Mouse (Mus musculus) limb, embryonic 10.5 days (tissue): ENCODE measurements around the gene Zswim8. TPM values are rescaled to one million over a fixed set of nuclear protein-coding genes. Genes with fewer than 3 reads are reported as not detected.
"Not testable (repeated sequence)": the region's sequence is repeated elsewhere in the genome, so short reads cannot be mapped to it uniquely, and the experiment has no call there.

Experiments
- DNase-seq: peaks from one replicate; pipeline ENCODE4 v3.0.0-alpha.2; 2017; ENCODE audit warnings: low spot score
- H3K27ac ChIP-seq: fragments of 300-500 bp; sonication (generic); 2 replicates; pipeline ENCODE4 v1.5.1; 2016; ENCODE audit warnings: mild to moderate bottlenecking
- H3K27me3 ChIP-seq: fragments of 300-500 bp; sonication (generic); 2 replicates; pipeline ENCODE4 v1.6.1; 2016; ENCODE audit warnings: low read depth, mild to moderate bottlenecking; ENCODE audit not compliant: poor library complexity, severe bottlenecking
- H3K36me3 ChIP-seq: fragments of 300-500 bp; sonication (generic); 2 replicates; pipeline ENCODE4 v1.6.1; 2016; ENCODE audit warnings: mild to moderate bottlenecking, moderate library complexity
- H3K4me1 ChIP-seq: fragments of 300-500 bp; sonication (generic); 2 replicates; pipeline ENCODE4 v1.6.1; 2016
- H3K4me3 ChIP-seq: fragments of 300-500 bp; sonication (generic); 2 replicates; pipeline ENCODE4 v1.5.1; 2016; ENCODE audit warnings: mild to moderate bottlenecking, moderate library complexity
- H3K9me3 ChIP-seq: fragments of 300-500 bp; sonication (generic); replicated peaks from 2 replicates; pipeline ENCODE4 v1.6.1; 2016; ENCODE audit warnings: mild to moderate bottlenecking
- WGBS: fragments of 180-500 bp; shearing (Covaris S2); methylation state at CpG from one replicate; pipeline ENCODE4 v1.1.7; 2016; 5-methylcytosine and 5-hydroxymethylcytosine counted together
- polyA plus RNA-seq: library from polyadenylated mRNA; unstranded; fragments of >200 nt; fragmentation: Nextera tagmentation; extraction: Ambion mirVana; gene quantifications from 2 replicates; pipeline ENCODE4 v1.2.1, GENCODE M21; 2016

The Zswim8 gene
- polyA plus RNA-seq, 1 experiment from 2014 or later = 39.3 TPM

DNA sequence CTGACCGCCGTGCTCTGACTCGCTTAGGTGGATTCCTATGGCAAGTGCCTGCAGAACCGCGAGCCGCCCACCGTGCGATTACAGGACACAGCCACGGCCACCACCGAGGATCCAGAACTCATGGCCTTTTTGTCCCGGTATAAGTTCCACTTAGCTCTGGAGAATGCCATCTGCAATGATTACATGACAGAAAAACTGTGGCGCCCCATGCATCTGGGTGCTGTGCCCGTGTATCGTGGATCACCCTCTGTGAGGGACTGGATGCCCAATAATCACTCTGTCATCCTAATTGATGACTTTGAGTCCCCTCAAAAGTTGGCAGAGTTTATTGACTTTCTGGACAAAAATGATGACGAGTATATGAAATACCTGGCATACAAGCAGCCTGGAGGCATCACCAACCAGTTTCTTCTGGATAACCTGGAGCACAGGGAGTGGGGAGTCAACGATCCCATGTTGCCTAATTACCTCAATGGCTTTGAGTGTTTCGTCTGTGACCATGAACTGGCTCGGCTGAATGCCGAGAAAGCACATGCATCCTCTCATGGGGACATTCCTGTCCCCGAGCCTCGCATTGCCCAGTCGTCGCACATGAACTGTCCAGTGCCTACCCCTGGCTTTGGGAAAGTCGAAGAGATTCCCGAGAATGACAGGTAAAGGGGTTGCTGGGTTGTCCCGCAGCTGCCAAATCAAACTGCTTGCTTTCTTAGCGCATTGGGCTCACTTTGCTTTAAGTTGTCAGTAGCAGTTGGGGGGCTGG, 11.4 kb upstream of the Zswim8 start:
- WGBS = 19% methylated on average over 27 of the region's 27 CpGs
- H3K4me3 ChIP-seq = peak overlapping the region; percentile 95
- H3K27ac ChIP-seq = peak overlapping the region; percentile 96
- no peaks in the 10 kb centered on the region for H3K27me3 ChIP-seq
- no peak for DNase-seq
- H3K9me3 ChIP-seq = no peaks in the 10 kb centered on the region
- H3K36me3 ChIP-seq = peaks cover 73% of the 10 kb centered on the region
- peaks cover 37% of the 10 kb centered on the region for H3K4me1 ChIP-seq

DNA sequence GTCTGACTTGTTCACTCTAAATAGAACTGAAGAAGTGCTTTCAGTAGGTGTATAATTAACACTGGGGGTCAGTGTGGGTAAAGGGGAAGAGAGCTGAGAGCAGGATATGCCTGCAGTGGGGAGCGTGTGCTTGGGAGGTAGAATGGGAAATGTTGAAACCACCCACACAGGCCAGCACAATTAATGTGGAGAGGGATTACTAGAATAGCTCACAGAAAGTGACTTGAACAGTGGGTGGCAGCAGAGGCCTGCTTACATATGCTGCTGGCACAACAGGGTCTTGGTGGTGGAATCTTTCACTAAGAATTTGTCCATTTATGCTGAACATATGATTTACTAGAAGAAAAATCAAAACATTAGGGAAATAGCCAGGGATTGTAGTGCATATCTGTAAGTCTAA, 10.4 kb upstream of the Zswim8 start:
- WGBS = 27% methylated on average over 1 of the region's 1 CpGs
- H3K4me3 ChIP-seq = peak overlapping the region; percentile 95
- H3K9me3 ChIP-seq = no peaks in the 10 kb centered on the region
- no peak overlapping the region for H3K27ac ChIP-seq
- peaks cover 63% of the 10 kb centered on the region for H3K36me3 ChIP-seq
- H3K4me1 ChIP-seq = peaks cover 45% of the 10 kb centered on the region
- no peaks in the 10 kb centered on the region for H3K27me3 ChIP-seq
- no peak for DNase-seq

DNA sequence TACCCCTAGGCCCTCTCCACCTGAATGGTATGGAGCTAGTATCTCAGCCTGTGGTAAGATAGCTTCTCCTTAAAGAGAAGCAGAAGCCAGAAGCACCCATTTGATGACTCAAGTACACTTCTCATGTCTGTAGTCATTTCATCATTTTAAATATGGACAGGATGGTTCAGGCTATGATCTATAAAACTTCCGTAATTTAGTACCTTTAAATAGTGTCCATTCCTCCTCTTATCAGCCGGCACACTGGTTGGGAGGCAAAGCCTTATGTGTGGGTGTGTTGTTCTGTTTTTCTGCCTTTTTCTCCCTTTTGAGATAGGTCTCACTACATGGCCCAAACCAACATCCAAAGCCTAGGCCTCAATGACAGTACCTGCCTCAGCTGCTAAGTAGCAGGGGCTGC, 8.8 kb upstream of the Zswim8 start:
- peaks cover 47% of the 10 kb centered on the region for H3K36me3 ChIP-seq
- no peaks in the 10 kb centered on the region for H3K9me3 ChIP-seq
- H3K4me3 ChIP-seq = no peak overlapping the region
- WGBS = 94% methylated on average over 2 of the region's 2 CpGs
- H3K4me1 ChIP-seq = peaks cover 47% of the 10 kb centered on the region
- no peaks in the 10 kb centered on the region for H3K27me3 ChIP-seq
- H3K27ac ChIP-seq = no peak overlapping the region
- no peak for DNase-seq

DNA sequence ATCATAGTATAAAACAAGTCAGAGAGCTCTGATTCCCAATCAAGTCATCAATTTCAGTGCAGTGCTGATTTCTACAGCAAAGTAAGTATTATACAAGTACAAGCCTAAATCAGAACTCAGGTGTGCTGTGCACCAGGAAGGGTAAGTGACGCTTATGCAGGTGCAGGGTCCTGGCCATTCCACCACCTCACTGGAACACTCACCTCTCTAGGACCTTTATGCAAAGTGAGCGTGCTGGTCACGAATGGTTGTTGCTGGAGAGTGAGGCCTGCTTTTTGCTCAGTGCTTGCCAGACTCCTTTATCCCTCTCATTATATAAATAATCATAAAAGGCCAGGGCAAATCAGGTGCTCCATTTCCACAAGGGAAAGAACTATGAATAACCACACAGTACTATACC, 7.0 kb upstream of the Zswim8 start:
- Histone ChIP-seq H3K27me3 (no peaks in the 10 kb centered on the region), H3K27ac (no peak overlapping the region), H3K4me3 (no peak overlapping the region), H3K9me3 (no peaks in the 10 kb centered on the region), H3K36me3 (peaks cover 47% of the 10 kb centered on the region), H3K4me1 (peaks cover 39% of the 10 kb centered on the region)
- DNase-seq = no peak
- WGBS = 93% methylated on average over 3 of the region's 3 CpGs

DNA sequence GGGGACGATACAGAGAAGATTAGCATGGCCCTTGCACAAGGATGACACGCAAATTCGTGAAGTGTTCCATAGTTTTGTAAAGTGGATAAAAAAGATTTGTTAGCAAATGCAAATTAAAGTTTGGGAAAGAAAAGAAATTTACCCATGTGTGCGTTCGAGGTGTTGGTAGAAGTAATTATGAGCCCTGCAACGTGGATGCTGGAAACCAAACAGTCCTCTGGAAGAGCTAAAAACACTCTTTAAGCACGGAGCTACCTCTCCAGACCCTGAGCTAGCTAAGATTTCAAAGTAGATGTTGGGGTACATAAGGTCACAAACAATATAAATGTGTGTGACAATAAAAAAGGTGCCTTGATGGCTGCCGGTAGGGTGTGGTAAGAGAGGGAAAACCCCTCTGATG, 5.8 kb upstream of the Zswim8 start:
- Histone ChIP-seq H3K4me1 (peaks cover 30% of the 10 kb centered on the region), H3K27ac (no peak overlapping the region)
- WGBS = 83% methylated on average over 8 of the region's 8 CpGs

GRCm38 (mm10) chr14:20702096-20702740, 5.1 kb upstream of the Zswim8 start:
- DNase-seq = no peak
- Histone ChIP-seq H3K27me3 (no peaks in the 10 kb centered on the region), H3K9me3 (no peaks in the 10 kb centered on the region), H3K27ac (peak overlapping the region; percentile 95), H3K4me1 (peaks cover 23% of the 10 kb centered on the region), H3K36me3 (peaks cover 46% of the 10 kb centered on the region), H3K4me3 (peak overlapping the region; percentile 75)
- 14% methylated on average over 15 of the region's 15 CpGs for WGBS

More for the DNA sequence above, 5.8 kb upstream of the Zswim8 start:
- no peak for DNase-seq
- Histone ChIP-seq H3K4me3 (peak overlapping the region; percentile 75), H3K27me3 (no peaks in the 10 kb centered on the region), H3K9me3 (no peaks in the 10 kb centered on the region), H3K36me3 (peaks cover 46% of the 10 kb centered on the region)

GRCm38 (mm10) chr14:20702741-20703381, 4.5 kb upstream of the Zswim8 start, which contains the start of gene Chchd1:
Chchd1 (plus strand) TSS chr14:20703006.
- Histone ChIP-seq H3K36me3 (peaks cover 43% of the 10 kb centered on the region), H3K27me3 (no peaks in the 10 kb centered on the region), H3K9me3 (no peaks in the 10 kb centered on the region), H3K4me1 (peaks cover 19% of the 10 kb centered on the region), H3K27ac (peak within 1 kb of the TSS; percentile 95), H3K4me3 (peak within 1 kb of the TSS; percentile 75)
- under 1% methylated on average over 61 of the region's 61 CpGs for WGBS
- DNase-seq = peak; percentile 93

GRCm38 (mm10) chr14:20703461-20703860, 3.9 kb upstream of the Zswim8 start:
- H3K4me3 ChIP-seq = peak overlapping the region; percentile 75
- peaks cover 37% of the 10 kb centered on the region for H3K36me3 ChIP-seq
- H3K9me3 ChIP-seq, DNase-seq, H3K27me3 ChIP-seq: not testable (repeated sequence)
- peak overlapping the region; percentile 95 for H3K27ac ChIP-seq
- peaks cover 22% of the 10 kb centered on the region for H3K4me1 ChIP-seq
- WGBS = 10% methylated on average over 8 of the region's 8 CpGs

- H3K36me3 ChIP-seq = peaks cover 55% of the 10 kb centered on the region
Observed at GRCm38 (mm10) chr14:20708239-20708638, 887 bp downstream of the Zswim8 start.

GRCm38 (mm10) chr14:20713832-20714231, 6.5 kb downstream of the Zswim8 start:
- DNase-seq = no peak
- Histone ChIP-seq H3K27me3 (no peaks in the 10 kb centered on the region), H3K9me3 (no peaks in the 10 kb centered on the region), H3K27ac (no peak overlapping the region), H3K4me1 (peaks cover 11% of the 10 kb centered on the region), H3K4me3 (no peak overlapping the region), H3K36me3 (peaks cover 94% of the 10 kb centered on the region)
- WGBS = 82% methylated on average over 11 of the region's 11 CpGs

More at GRCm38 (mm10) chr14:20708239-20708638, 887 bp downstream of the Zswim8 start:
- WGBS = 25% methylated on average over 10 of the region's 10 CpGs
- Histone ChIP-seq H3K27me3 (no peaks in the 10 kb centered on the region), H3K4me1 (peaks cover 24% of the 10 kb centered on the region), H3K4me3 (peak overlapping the region; percentile 99), H3K9me3 (no peaks in the 10 kb centered on the region), H3K27ac (peak overlapping the region; percentile 95)
- no peak for DNase-seq

DNA sequence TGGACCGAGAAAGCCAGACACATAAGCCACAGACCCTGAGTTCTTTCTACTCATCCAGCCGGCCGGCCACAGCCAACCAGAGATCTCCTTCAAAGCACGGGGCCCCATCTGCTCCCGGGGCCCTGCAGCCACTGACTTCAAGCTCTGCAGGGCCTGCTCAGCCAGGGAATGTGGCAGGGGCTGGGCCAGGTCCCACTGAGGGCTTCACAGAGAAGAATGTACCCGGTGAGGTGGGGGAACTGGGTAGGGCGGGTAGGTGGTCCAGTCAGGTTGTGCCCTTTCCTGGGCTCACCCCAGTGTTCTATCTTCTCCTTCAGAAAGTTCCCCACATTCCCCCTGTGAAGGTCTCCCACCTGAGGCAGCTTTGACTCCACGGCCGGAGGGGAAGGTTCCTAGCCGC, 11.1 kb downstream of the Zswim8 start:
- 94% methylated on average over 10 of the region's 10 CpGs for WGBS
- Histone ChIP-seq H3K9me3 (no peaks in the 10 kb centered on the region), H3K27ac (no peak overlapping the region), H3K27me3 (no peaks in the 10 kb centered on the region), H3K4me3 (no peak overlapping the region), H3K36me3 (peaks cover 99% of the 10 kb centered on the region), H3K4me1 (no peaks in the 10 kb centered on the region)
- DNase-seq = no peak

DNA sequence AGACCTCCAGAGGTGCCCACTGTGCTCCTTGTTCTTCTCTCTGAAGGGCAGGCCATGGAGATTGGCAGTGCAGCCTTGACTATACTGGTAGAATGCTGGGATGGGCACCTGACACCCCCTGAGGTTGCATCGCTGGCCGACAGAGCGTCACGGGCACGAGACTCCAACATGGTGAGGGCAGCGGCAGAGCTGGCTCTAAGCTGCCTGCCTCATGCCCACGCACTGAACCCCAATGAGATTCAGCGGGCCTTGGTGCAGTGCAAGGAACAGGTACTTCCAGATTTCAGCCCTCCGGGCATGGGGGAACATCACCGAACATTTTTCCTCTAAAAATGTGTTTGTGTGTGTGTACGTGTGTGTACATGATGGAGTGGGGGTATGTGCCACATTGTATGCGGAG, 12.4 kb downstream of the Zswim8 start:
- 97% methylated on average over 12 of the region's 12 CpGs for WGBS
- H3K36me3 ChIP-seq = peaks cover 99% of the 10 kb centered on the region

GRCm38 (mm10) chr14:20721371-20721770, 14.0 kb downstream of the Zswim8 start:
- Histone ChIP-seq H3K9me3 (no peaks in the 10 kb centered on the region), H3K4me1 (0 out of 2 replicates have a peak, but pooled peaks cover 4% of the 10 kb centered on the region), H3K36me3 (peaks cover 98% of the 10 kb centered on the region), H3K4me3 (no peak overlapping the region), H3K27ac (no peak overlapping the region), H3K27me3 (no peaks in the 10 kb centered on the region)
- no peak for DNase-seq
- WGBS = 97% methylated on average over 4 of the region's 4 CpGs

More for the DNA sequence above, 12.4 kb downstream of the Zswim8 start:
- H3K4me3 ChIP-seq = no peak overlapping the region
- no peak overlapping the region for H3K27ac ChIP-seq
- no peak for DNase-seq
- no peaks in the 10 kb centered on the region for H3K4me1 ChIP-seq
- no peaks in the 10 kb centered on the region for H3K27me3 ChIP-seq
- no peaks in the 10 kb centered on the region for H3K9me3 ChIP-seq
